Mouse (Mus musculus): ENCODE data around the gene Supt6.

Gene Supt6

DNA sequence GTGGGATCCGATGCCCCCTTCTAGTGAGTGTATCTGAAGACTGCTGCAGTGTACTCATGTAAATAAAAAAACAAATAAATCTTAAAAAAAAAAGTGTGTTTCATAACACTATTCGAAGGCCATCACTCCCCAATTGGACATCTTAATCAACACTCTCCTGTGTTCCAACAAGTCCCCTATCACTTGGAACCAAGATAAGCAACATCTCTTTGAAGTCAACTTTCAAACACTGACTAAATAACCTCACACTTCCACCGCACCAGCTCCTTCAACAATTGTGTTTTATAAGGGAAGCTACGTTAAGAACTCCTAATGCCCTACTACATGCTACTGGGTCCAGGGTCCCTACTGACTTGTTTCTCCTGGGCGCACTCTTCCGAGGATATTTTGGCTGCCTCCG lies 63.3 kb downstream of the Supt6 start:
- DNase-seq: no peak

DNA sequence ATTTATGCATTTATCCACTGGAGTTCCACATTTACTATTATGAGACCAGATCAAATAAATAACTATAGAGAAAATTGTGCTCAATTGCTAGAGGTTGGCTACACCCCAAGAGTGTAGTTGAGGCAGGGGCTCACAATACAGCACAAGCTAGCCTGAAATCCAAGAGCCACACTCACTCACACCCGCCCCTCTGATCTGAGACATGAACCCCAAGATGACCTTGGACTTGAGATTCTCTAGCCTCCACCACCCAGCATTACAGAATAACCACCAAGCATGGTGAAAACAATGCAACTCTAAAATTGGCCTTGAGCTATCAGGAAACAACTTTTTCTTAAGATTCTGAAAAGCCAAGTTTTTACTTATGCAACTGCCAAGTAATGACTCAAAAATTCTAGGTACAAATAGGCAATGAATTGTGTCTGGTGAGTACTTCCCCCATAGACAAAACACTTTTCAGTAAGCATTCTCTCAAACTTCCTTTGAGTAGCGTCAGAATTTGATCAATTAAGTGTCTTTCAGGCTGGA lies 63.9 kb downstream of the Supt6 start:
- no peak for DNase-seq

DNA sequence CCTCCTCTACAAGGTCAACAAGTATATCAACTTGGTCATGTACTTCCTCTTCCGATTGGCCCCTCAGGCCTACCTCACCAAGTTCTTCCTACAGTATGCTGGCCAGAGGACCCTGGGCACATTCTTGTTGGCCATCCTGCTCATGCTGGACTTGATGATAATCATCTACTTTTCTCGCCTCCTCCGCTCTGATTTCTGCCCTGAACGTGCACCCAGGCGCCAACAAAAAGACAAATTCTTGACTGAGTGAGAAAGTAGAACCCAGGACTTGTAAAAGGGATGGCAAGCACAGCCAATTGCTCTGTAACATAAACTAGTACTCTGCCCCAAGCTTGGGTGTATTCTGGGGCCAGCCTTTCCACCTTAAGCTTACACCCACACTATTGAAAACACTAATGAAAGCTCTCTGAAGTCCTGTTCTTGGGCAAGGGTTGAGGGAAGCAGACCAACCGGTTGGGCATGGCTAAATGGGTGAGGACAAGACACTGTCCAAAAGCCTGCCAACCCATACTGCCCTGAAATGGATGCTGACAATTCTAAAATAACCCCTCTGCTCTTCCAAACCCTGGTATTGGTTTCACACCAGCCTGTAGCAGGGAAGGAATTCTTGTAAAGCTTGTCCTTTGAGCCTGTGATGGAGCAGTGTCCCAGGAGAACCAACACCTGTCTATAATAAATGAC lies 65.6 kb downstream of the Supt6 start:
- DNase-seq: no peak

DNA sequence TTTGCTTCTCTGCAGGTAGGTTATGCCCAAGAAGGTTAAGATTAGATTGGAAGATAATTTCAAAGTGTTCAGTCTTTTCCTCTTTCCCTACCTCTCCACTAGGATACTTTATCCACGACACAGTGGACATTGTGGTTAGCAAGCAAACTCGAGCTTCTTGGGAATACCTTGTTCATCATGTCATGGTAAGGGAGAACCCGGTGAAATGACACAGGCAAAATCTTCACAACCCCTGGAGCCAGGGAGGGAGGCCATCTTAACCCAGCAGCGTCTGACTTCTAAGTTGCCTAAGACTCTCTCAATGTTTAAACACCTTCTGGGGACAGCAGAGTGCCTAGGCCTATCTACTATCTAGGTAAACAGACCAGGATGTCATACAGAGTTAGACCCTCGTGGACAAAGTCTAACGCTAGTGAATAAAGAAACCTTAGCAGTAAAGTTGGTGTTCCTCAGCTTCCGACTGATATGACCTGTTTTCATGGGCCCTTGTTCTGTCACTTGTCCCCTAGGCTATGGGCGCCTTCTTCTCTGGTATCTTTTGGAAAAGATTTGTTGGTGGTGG lies 66.3 kb downstream of the Supt6 start:
- DNase-seq: peak; percentile 41

DNA sequence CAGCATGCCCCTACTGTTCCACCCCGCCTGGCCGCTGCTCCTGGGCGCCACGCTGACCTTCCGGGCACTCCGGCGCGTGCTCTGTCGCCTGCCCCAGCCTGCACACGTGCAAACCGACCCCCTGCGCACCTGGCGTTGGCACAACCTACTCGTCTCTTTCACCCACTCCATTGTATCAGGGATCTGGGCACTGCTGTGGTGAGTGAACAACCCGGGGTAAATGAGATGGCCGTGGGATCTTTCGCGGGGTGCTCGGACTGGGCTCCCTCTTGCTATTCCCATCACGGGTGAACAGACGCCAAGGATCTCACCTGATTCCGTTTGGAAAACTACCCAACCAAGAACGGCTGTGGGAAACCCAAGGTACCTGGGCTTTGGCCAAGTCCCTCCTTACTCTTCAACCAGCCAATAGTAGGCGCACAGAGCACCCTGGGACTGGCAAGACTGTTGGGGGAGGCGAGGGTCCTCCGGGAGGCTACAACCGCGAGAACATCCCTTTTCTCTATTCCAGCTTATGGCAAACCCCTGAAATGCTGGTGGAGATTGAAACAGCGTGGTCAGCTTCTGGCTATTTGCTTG lies 66.8 kb downstream of the Supt6 start:
- DNase-seq: peak; percentile 75

DNA sequence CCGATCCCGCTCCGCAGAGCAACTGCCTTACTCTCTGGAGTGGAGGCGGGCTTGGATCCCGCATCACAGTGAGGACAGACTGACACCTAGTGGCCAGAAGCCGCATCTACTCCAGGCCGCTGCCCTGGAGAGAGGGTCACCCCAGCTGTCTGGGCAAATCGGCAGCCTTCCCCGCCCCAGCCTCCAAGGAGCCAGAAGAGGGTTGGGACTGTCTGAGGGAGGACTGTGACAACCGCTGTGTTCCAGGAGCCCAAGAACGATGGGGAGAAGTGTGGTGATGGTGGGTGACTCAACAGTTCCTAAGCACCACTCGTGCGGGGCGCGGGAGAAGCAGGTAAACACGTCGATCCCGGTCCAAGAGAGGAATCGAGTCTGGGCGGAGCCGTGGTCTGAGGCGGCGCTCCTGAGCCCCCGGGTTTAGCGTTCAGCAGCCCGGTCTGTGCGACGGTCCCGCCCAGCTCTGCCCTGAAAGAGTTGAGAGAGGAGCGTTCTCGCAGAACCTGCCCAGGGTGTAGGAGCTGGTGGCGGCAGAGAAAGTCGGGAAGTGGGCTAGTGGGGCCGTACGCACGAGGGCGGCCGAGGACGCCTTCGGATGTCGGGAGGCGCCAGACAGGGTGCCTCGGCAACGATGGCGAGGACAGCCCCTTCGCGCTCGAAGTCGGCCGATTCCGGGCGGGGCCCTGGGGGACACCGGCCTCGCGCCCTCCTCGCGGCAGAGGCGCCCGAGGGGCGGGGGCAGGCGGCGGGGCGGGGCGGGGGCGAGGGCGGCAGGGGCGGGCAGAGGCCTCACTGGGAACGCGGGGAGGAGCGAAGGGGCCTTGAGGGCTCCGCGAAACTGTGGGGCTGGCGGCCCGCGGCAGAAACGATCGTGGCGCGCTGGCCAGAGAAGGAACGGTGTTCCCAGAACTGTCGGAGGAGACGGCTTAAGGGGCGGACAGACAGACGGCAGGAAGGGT lies 67.6 kb downstream of the Supt6 start:
- DNase-seq: peak; percentile 96

DNA sequence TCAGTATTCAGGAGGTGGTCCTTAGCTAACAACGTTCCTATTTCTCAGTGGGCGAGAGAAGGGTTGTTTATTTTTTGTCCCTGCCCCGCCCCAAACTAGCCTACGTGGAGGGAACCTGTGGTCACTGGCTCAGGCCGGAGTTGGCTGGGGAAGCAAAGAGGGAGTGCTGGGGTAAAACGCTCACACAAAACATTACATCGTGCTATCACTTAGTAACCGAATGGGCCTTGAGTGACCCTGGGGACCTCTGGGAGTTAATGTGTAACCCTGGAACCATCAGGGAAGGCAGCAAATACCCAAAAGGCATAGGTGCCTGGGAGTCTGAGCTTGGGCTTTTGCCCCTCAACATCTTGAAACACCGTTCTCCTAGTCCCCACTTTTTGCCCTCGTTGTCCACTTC lies 68.3 kb downstream of the Supt6 start:
- DNase-seq: peak; percentile 82

DNA sequence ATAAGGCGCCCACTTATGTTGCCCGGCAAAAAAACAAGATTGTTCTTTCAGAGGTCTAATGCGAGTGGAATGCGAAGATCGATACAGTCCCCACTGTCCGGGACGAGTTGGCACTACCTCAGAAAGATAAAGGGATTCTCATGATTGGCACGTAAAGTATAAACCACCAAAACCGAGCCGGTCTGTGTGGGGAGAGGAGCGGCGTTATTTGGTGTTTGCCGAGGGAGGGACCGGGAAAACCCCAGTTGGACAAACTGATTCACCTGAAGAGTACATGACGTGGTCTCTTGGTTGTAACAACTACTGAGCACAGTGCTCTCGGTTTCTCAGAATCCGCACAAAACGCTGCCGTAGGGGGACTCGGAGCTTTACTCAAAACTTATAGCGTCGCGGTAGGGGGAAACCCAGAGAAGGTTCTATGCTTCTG lies 68.9 kb downstream of the Supt6 start:
- DNase-seq: peak; percentile 55

DNA sequence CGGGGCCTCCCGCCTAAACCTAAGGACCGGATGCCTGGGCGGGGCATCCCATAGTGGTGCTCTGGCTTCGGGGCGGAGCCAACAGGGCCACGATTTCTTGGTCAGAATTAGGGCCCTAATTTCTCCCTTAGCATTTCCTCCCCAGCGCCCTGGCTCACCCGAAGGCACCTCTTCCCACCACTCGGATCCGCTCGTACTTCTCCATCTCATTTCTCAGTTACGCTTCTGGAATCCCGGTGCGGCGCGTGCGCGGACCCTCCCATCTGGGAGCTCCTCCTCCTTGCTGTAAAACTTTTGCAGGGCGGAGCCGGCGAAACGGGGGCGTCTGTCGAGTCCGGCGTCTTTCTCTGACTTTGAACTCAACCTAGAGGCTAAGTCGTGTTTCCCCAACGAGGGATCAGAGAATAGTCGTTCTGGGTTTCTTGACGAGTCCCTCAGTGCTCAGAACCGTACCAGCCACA lies 69.4 kb downstream of the Supt6 start, which contains the start of the genes Nek8 and Tlcd1:
TSS of gene Nek8 (minus strand) at position 274 of the 461 bp plus-strand sequence.
TSS of gene Tlcd1 (plus strand) at position 310 of the 461 bp plus-strand sequence.
- DNase-seq: peak; percentile 99

DNA sequence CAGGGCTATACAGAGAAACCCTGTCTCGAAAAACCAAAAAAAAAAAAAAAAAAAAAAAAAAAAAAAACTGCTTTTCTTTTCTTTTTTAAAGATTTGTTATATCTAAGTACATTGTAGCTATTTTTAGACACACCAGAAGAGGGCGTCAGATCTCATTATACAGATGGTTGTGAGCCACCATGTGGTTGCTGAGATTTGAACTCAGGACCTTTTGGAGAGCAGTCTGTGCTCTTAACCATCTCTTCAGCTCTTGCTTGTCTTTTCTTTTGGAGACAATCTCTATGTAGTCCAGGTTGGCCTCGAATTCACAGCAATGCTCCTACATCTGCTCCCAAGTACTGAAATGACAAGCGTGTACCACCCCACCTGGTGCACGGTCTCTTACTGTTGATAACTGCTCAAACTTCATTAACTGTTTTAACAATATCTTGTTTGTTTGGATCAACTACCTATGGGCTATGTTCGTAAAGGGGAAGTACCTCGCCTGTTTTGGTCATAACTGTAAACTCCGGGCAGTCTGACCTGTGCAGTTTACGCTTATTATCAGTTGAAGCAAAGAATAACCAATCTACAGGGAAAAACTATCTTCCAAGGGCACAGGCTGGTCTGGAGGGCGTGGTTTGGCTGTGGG lies 69.9 kb downstream of the Supt6 start:
- no peak for DNase-seq

DNA sequence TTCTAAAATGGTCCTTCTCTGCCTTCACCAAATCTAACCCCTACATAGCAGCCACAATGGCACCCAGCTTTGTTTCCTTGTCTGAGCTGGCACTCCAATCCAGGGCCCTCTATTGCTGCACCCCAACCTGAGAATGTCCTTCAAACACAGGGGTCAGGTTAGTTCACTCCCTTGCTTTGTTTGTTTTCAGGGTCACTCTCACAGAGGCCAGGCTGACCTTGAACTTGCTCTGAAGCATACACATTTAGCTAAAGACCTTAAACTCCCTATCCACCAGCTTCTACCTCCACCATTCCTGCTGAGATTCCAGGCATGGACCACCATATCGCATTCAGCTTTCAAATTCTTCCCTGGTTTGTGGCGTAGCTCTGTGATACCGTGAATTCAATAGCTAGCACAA lies 71.3 kb downstream of the Supt6 start:
- DNase-seq: no peak

DNA sequence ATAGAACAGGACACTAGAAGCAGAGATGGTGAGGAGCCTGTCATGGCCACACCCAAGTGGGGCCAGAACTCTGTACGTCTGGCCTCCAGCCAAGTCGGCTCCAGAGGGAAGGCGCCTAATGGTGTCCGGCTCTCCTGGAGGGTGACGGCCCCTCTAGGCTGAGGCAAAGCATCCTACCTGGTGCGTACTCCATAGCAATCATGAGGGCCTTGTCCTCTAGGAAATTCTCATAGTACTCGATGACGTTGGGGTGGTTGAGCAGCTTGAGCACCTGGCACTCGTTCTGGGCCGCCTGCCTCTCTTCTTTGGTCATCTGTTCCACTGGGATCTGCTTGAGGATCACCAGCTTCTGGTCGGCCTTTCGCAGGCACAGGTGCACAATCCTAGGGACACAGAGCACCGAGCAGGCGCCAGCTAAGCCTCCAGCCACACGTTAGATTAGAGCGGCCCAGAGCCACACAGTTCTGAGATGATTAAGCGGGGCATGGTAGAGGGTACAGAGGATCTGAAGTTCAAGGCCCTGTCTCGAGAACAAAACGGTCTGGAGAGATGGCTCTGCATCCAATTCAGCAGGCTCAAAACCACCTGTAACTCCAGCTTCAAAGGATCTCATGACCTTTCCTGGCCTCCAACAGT lies 72.9 kb downstream of the Supt6 start:
- DNase-seq: no peak

DNA sequence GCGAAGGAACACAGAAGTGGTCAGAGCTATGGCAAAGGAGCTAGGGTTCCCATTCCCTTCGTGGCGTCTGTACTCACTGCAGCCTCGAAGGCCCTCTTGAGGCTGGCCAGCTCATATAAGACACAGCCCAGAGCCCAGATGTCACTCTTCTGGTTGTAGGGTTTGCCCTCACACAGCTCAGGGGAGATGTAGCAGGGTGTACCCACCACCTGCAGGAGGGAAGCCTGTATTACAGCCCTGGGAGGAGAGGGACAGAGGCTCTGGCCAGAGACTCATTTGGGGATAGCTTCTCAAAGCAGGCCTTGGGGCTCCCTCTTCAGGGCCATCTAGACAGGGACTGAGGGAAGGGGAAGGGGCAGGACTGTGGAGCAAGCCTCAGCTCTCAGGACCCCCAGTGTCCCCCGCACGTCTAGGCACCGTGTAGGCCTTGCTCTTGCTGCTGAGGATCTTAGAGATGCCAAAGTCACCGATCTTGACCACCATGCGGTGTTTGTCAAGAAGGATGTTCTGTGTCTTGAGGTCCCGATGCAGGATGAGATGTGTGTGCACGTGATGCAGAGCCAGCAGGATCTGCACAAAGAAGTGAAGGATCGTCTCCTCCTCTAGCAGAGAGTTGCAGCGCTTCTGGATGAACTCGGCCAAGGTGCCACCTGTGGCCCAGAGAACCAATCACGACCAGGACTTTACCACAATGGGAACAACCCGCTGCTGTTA lies 73.6 kb downstream of the Supt6 start:
- DNase-seq: no peak

DNA sequence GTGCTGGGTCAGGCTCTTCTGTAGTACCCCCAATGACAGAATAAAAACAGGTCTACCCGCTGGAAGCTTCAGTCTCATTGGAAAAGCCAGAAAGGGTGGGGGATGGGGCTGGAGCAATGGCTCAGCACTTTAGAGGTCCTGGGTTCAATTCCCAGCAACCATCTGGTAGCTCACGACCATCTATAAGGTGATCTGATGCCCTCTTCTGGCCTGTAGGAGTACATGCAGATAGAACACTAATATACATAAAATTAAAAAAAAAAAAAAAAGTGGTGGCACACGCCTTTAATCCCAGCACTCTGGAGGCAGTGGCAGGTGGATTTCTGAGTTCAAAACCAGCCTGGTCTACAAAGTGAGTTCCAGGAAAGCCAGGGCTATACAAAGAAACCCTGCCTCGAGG lies 74.5 kb downstream of the Supt6 start:
- no peak for DNase-seq

DNA sequence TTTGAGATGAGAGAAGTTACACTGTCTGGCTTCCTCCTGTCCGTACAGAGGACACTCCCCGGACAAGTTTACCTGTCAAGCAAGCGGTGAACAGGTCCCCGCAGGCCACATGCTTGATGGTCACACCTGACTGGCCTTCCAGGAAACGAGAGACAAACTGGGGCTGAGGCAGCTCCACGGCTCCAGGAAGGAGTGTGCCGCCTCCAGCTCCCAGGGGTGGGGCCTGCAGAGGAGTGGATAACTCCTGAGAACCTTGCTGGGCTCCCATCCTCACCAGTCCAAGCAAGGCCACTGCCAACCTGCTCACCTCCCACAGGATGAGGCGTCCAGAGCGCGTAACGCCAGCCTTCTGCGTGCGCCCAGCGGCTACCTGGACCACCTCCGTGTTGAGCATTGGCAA lies 75.5 kb downstream of the Supt6 start:
- DNase-seq: no peak

DNA sequence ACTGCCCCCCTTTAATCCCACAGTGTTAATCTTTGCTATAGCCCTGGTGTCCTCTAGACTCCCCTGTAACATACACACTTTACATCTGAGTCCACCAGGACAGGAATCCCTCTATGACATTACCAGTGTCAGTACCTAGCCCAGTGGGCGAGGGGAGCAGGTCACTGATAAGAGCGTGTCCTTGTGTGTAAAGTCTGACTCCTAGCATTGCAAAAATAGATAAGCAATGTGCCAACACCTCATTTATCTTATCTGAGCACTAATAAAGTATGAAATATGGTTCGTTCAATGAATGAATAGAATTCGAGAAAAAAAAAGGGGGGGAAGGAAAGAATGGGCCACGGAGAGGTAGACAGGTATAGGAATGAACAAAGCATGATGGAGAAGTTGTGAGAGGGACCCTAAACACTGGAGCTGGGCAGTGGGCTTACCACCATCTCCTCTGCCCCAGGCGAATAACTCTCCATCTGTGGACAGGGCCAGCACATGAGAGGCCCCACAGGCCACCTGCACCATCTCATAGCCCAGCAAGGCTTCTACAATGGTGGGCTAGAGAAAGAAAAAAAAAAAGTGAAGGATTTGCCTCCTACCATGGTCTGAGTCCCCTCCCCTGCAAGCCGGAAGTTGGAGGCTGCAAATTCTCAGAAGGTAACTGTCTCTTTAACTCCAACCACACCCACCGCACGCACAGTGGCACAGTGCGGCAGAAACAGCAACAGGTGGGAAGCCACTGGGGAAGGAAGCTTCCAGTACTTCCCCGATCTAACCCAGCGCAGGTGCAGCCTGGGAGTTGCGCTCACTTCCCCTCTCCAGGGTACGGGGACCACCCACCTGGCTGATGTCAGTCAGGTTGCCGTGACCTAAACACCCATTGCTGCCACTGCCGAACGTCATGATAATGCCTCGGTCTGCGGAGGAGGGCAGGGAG lies 77.0 kb downstream of the Supt6 start:
- DNase-seq: peak; percentile 79

DNA sequence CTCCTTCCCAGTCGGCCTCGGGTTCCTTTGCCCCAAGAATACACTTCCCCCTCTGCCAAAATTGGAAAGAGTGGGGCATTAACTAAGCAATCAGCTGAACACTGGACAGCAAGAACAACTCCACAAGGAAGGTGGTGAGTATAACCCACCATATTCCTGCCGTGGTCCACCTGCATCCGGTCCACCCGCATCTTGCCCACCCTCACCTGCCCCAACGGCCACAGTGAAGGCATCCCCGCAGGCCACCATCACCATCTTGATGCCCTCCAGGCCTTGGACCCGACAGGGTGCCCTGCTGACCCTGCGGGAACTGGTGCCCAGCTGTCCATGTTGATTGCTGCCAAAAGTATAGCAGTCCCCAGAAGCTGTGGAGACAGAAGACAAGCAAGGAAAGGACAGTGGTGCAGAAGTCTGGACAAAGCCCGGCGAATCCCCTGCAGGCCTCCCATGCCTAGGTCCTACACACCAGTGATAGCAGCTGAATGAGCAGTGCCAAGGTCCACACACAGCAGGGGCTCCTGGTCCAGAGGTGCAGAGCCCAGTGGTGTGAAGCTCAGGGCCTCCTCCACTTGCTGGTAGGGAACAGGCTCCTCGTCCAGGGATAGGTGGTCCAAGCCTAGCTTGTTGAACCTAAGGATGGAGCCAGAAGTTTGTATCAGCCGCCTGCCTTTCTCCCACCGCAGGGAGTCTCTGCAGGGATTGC lies 78.4 kb downstream of the Supt6 start:
- DNase-seq: no peak

DNA sequence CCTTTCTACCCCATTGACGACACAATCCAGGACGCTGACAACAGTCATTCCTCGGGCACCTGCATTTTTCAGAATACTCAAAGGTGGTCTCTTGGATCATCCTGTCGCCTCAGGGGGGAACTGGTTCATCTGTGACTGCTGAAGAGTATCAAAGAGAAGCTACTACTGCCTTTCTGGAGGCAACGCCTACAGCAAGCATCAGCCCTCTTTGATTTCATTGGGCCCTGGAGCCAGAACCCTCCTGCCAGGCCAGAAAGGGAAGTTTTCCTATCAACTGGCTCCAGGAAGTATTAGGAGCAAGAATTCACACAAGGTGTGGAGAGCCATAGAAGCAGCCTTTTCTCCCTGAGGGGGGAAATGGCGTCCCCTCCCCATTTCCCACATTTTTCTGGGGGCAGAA lies 79.1 kb downstream of the Supt6 start:
- no peak for DNase-seq

DNA sequence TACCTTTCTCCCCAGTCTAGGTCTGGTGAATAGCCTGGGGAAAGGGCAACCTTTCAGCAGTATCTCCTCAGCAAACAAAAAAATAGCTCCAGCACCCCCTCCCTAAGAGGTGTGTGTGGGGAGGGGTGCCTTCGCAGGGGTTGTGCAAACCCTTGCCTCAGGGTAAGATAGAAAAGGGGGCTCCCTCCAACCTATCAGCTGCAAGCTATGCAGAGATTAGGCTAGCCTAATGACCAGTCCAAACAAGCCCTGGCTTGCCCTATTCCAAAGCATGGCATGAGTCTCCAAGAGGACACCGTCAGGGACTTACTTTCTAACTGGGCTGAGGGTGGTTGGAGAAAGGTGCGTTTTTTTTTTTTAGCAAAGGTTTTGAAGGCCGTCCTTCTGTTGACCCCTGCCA lies 79.6 kb downstream of the Supt6 start:
- DNase-seq: no peak

DNA sequence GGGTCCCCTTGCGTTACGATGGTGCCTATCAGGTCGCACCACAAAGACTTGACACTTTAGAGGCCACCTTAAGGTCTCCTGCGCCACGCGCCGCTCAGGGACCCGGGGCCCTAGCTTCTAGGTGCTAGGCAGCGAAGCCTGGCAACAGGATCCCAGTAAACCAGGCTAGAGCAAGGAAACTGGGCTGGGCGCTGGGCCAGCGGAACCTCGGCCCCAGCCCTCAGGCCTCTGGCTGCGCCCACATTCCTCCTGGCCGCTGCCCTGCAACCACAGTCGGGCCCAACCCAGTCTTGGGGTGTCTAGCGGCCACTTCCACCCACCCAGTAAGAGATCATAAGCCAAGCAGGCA lies 80.1 kb downstream of the Supt6 start:
- no peak for DNase-seq
